Mouse (Mus musculus): ENCODE data around the gene Coro2a. TPM values are rescaled to one million over a fixed set of nuclear protein-coding genes. Genes with fewer than 3 reads are reported as not detected.
"Not testable (repeated sequence)": the region's sequence is repeated elsewhere in the genome, so short reads cannot be mapped to it uniquely, and the experiment has no call there.

The Coro2a gene
- 10 to 100 TPM; 23.5 to 26.2 TPM for total RNA-seq (2021)
- long read RNA-seq, experiment 1, full-length matches to known transcripts: 12 of 22 reads
- long read RNA-seq, experiment 1, partial matches to known transcripts: 4 of 22 reads
- long read RNA-seq, experiment 1, other reads (novel, unspliced or antisense): 6 of 22 reads
- long read RNA-seq, experiment 2, partial matches to known transcripts: 3 of 9 reads
- long read RNA-seq, experiment 2, other reads (novel, unspliced or antisense): 6 of 9 reads

DNA sequence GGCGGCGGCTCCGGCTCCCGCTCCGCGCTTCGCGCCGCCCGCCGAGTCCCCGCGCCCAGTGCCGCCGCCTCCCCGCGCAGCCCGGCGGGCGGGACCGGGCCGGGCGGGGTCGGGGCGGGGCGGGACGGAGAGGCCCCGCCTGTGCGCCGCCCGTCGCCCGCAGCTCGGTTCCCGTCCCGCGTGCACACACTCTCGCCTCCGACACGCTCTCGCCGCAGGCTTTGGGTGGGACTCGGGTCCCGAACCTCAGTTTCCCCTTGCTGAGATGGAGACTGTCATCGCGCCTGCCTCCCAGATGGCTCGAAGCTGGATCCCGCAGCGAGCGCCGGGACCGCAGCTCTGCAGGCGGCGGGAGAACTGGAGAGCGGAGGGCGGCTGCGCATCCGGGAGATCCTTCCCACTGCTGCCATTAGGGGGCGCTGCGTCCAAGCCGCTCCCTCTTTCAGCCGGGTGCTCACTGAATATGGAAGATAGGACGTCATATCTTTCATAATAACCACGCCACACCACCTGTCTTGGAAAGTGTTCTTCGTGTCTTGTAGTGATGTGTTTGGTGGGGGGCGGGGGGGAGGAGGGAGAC is at the start of gene Coro2a:
Gene Coro2a (minus strand): TSS at position 359 of the 580 bp plus-strand sequence.
- peak; percentile 88 to 89 for DNase-seq (ENCODE audit: low spot score in 2 of 2)

DNA sequence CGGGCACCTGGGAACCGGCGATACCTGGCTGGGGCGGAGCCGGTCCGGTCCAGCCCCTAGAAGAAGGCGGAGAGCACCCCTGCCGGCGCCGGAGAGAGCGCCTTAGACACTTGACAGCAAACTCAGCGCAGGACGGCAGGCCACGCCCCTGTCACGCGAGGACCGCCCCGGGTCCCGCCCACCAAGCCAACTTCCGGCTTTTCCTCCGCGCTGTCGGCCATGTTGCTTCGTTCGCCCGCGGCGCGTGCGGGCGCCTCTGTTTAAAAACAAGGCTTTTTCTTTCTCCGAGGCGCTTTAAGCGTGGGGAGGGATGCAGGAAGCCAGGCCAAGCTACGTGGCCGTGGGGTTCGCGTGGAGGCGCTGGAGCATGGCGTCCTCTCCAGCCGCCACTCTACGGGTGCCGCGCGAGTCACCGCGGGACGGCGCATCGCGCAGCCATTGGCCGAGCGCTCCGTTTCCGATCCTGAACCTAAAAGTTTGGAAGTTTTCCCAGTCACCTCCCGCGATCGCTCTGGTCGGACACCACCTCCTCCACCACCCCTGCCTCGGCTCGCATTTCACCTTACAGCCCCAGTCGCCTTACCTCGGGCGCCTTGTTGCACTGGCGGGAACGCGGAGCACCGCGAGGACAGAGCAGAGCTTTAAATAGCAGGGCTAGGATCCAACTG is 48.2 kb upstream of the Coro2a start, which contains the start of gene Tbc1d2:
Gene Tbc1d2 (minus strand): TSS at position 124 of the 668 bp plus-strand sequence.
- DNase-seq (ENCODE audit: low spot score in 2 of 2): peak; percentile 92 to 95

DNA sequence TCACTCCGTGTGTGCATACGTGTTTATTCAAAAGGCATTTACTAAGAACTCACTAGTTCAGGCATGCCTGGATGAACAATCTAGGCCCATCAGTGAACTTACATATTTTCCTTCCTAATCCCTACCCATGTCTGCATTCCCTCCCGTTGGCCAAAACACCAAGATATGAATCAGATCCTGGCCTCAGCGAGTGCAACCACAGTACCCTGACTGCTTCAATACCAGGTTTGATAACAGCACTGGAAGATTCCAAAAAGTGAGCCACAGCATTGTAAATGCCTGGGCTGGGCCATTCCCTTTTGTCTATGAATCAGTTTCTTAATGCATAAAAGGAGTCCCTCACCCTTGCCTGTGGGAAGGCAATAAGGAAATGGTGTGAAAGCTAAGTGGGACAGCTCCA is 47.2 kb upstream of the Coro2a start:
- no peak for DNase-seq (ENCODE audit: low spot score in 2 of 2)

DNA sequence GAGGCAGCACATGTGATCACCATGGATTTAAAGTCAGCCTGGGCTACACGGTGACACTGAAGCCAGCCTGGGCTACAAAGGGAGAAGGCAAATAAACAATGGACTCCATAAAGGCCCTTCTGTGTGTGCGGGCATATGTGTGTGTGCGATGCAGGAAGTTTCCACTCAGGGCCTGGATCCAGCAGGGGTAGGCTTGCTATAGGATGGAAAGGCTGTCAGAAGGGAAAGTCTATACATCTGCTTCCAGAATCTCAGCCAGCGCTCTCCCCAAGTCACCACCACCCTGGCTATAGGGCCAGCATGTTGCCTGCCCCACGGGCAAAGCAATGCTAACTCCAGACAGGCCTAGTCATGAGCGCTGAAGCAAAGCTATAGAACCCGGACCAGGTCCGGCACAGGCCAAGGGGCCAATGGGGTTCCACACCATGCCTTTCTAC is 41.7 kb upstream of the Coro2a start:
- no peak for DNase-seq (ENCODE audit: low spot score in 2 of 2)

DNA sequence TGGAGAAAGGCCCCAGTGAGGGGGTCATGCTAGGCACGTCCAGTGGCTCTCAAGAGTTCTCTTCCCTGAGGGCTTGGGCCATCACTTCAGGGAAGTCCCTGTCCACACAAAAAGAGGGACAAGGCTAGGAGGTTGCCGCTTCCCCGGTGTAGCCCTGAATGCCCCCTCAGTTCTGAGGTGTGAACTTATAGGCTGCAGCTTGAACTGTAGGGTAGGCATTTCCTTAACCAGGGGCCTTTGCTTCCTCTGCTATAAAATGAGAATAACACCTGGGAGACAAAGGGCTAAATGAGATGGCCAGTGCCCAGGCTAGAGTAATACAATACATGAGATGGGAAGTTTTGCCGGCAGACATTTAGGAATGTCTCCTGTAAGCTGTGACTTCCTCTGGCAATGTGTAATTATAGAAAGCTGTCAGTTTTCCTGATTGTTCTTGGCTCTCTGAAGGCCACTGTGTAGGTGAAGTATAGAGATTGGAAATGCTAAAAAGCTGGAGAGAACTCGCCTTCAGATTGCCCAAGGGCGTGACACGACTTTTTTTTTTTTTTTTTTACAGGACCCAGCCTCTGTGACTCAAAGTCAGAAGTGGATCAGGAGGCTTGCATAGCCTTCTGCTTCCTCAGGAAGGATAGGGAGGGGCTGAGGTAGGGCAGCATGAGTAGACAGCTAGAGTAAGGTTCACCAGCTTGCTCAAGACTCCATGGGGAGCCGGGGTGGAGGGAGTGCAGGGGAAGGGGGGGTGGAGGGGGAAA is 41.1 kb upstream of the Coro2a start:
- DNase-seq (ENCODE audit: low spot score in 2 of 2): no peak

DNA sequence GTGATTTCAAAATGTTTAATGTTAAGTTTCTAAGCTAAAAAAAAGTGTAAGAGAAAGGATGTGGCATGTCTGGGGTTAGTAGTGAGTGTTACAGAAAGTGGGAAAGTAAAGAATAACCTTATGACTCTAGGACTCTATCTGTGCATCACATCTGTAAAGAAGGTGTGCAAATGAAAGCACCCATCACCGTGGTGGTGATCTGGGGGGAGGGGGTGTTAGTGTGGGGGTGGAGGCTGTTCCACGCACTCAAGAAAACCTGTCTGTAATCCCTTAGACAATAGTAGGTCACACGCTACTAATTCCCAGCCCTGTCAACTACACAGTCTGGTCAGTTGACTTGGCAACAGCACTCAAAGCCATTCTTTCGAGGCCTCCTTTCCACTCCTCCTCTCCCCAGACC is 39.3 kb upstream of the Coro2a start:
- no peak for DNase-seq (ENCODE audit: low spot score in 2 of 2)

DNA sequence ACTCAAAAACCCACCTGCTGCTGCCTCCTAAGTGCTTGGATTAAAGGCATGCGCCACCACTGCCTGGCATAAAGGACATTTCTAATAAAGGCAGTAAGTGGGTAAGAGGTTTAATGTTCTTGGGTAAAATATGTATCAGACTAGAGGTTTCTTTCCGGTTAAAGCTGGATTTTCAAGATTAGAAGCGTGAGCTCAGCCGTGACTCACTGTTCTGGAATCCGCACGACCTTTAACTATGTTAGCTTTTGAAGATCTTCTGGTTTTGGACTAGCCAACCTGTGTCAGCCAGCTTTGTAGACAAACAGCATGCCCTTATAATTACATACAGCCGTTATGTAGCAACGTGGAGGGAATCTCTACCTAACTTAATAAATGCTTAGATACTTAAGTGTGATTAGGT is 37.9 kb upstream of the Coro2a start:
- no peak for DNase-seq (ENCODE audit: low spot score in 2 of 2)

DNA sequence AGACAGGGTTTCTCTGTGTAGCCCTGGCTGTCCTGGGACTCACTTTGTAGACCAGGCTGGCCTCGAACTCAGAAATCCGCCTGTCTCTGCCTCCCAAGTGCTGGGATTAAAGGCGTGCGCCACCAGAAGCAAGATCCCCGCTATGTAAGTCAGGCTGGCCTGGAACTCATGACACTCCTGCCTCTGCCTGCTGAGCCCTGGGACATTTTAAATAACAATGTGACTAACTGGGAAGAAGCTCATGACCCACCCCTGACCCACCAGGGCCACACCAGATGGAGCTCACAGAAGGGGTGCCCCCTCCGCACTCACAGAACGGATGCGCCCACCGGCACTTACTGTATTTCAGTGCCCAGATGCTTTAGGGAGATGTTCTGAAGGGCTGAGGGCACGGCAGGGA is 35.2 kb upstream of the Coro2a start:
- not testable (repeated sequence) for DNase-seq (ENCODE audit: low spot score in 2 of 2)

DNA sequence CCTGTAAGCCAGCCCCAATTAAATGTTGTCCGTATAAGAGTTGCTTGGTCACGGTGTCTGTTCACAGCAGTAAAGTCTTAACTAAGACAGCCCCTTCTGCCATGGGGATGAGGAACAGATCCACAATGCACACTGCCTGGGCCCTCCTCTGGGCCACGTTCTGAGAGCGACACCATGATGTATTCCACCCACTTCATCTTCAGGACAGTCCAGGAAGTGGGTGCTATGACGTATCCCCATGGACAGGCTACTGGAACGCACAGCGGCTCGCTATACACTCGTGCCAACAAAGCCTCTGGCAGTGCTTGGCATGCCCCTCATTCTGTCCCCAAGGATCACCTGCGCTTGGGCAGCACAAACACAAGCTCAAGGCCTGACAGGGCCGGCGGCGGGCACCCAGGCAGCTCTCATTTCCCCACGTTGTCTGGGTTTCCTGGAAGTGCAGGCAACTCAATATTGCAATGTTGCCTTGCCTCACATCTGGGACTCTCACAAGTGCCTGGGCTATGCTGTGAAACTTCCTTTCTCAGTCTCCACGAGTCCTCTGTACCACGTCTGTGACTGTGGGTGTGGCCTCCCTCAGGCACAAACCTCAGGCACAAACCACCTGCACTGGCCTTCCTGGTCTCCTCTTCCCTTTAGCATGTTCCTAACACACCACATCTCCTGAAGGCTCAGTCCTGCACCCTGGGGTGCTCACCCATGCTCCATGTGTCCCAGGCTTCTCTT is 33.9 kb upstream of the Coro2a start:
- no peak for DNase-seq (ENCODE audit: low spot score in 2 of 2)

DNA sequence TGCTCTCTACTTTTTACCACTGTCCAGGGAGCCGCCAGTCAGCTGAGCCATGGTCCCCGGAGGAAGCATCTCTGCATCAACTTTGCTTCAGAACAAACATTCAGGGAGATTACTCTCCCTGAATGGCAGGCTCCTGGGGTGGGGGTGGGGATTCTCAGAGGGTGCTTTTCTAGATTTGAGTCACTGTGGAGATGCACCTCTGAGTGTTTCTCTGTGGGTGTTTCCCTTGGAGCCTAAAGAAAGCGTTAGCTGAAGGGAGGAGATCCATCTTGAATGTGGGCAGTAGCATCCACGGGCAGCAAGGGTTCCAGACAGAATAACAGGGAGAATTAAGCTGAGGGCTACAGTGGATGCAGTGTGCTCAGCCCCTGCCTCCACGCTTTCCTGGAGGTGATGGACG is 32.9 kb upstream of the Coro2a start:
- no peak for DNase-seq (ENCODE audit: low spot score in 2 of 2)

DNA sequence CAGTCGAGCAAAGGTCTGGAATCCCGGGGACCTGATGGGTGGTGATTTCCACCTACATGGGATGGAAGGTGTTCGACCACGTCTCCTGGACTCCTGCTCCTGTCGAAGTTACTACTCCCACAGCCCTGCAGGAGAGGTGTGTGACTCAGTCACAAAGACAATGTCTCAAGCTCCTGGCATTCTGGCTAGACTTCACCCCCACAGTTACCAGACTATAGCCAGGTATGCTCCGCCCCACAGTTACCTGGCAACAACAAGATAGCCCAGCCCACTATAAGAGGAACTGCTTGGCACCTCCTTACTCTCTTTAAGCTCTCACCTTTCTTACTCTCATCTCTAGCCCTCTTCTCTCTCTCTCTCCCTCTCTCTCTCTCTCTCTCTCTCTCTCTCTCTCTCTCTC is 31.6 kb upstream of the Coro2a start:
- not testable (repeated sequence) for DNase-seq (ENCODE audit: low spot score in 2 of 2)

DNA sequence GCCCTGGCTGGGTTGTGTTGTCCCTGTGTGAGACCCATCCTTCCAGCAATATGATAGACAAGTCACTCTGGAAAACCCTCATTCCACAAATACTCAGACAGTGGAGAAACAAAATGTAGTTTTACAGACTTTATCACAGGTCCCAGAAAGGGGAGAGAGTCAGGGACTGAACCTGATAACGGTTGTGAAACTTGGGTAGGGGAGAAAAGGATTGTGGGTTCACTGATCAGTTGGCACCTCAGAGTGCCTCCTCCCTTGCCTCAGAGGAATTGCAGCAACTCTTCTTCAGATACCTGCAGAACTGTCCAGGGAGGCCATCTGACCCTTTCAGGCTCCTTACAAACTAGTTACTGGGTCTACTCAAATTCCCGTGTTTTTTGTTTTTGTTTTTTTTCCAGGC is 30.5 kb upstream of the Coro2a start:
- DNase-seq (ENCODE audit: low spot score in 2 of 2): no peak

DNA sequence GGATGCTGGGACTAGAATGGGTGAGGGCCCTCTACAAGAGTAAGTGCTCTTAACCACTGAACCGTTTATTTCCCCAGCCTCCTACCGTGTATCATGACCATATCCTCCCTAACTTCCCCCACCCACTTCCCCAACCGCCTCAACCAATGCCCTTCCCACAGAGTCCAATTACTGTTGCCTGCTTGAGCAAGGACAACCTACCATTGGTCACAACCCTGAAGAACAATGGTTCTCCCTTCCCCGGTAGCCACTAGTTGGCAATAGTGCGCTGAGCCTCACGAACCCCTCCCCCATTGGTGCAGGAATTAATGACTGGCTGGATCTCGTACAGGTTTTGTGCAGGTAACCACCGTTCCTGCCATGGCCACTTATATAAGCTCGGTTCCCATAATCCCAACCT is 28.4 kb upstream of the Coro2a start:
- DNase-seq (ENCODE audit: low spot score in 2 of 2): no peak

DNA sequence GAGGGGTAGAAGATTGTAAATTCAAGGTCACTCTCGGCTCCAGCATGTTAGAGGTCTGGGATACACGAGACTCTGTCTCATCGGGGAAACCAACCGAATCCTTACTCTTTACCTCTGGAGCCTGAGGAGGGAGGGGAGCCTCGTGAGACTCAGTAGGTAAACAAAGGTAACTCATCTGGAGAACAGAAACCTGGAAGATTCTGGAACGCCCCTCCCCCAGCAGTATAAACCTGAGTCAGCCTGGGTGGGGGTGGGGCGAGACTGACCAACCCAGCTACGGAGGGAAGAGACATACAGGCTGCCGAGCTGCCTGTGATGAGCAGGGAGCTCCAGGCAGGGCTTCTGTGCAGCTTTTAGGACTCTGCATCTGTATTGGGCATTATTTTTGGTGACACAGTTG is 26.9 kb upstream of the Coro2a start:
- no peak for DNase-seq (ENCODE audit: low spot score in 2 of 2)

DNA sequence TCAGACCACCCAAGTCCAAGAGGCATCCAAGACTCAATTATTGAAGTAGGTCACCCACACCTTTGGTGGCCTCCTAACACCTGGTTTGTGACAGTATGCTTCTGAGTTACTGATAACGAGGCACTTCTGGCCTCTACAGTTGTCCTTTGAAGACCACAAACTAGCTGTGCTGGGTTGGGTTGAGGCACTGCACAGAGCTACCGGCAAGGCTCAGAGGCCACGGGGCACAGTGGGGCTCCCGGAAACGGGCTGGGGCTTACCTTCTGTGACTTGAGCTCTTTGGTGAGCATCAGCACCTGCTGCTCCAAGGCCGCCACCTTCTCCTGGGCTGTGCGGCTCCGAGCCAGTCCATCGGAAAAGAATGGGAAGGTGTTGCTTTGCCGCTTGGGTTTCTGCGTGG is 26.1 kb upstream of the Coro2a start:
- DNase-seq (ENCODE audit: low spot score in 2 of 2): no peak

DNA sequence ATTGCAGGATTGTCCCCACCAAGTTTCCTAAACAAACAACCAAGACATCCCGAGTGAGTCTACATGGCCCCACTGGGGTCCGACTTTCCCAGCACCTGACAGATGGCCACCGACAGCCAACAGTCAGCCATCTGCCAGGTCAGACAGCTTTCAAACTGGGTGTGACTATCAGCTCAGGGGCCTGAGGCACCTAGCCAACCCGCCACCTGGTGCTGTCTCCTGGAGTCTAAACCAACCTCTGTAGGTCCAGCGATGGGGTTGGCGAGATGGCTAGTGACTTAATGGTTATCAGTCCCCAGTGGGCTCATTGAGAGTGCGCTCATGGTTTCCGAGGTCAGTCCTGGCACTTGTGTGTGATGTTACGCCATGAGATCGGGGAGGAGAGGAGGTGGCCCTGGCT is 23.1 kb upstream of the Coro2a start:
- no peak for DNase-seq (ENCODE audit: low spot score in 2 of 2)

DNA sequence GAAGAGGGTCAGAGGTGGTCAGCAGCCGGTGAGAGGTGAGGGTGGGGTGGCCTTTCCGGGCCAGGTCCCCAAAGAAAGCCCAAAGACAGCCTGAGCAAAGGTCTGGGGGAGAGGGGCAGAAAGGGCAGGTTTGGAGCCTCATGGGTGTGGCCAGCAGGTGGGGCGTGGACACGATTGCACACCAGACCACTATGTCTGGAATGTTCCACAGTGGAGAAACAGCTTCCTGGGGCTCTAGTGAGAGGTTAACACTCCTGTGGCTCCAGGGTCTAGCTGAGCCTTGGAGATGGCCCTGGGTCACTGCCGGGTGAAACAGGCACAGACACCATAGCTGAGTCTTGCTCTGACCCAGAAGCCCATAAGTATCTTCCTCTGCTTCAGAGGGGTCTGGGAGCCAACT is 21.0 kb upstream of the Coro2a start:
- no peak for DNase-seq (ENCODE audit: low spot score in 2 of 2)

DNA sequence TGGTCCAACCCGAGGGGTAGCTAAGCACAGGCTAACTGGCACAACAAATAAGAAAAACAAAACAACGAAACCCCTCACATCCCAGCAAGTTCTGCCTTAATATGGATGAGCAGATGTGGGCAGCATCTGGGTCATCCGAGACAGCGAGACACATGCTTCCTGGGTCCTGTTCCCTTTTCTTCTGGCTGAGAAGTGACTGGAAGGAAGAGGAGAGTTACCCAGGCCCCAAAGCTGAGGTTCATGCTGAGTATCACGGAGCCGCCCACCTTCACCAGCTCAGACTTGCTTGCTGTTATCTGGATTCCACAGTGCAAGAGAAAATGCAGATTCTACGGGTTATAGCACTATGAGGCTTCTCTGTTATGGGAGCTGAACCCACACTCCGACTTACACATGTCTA is 18.9 kb upstream of the Coro2a start:
- no peak for DNase-seq (ENCODE audit: low spot score in 2 of 2)

DNA sequence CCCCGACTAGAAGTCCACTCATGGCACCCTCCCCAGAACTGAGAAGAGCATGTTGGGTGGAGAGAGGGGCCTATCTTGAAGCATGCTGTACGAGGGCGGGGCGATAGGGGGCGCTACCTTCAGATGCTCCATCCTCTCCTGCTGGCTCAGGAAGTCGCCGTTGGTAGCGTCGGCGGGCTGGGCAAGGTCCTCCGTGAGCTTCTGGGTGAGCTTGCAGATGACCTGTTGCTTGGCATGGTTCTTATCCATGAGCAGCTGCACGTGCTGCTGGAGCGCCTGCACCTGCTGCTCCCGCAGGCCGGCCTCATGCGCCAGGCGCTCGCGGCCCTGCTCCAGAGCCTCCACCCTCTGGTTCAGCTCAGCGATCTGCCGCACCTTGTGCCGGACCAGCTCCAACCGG is 18.3 kb upstream of the Coro2a start:
- no peak for DNase-seq (ENCODE audit: low spot score in 2 of 2)

DNA sequence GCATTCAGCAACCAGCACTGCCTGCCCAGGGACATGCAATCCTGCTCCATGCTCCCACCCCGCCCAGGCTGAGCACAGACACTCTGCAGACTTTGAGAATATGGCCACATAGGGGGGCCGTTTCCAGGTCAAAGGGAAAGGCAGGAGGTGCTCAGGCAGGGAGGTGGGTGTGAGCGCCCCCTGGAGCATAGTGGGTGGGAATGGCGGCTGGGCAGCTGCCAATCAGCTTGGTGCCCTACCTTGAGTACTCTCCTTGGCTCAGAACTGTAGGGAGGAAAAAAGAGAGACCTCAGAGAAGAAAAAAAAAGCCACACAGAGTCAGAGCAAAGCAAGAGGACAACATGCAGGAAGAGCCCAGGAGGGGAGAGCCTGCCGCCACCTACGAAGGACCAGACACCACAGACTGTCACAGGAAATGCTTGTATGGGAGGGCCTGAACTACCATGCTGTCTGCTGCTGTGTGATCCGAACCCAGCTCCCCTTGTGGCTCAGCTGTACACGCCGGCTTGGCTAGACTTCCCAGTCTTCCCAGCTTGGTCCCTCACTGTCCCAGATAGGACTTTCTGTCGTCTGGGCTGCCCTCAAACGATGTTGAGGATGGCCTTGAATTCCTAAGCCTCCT is 16.3 kb upstream of the Coro2a start:
- no peak for DNase-seq (ENCODE audit: low spot score in 2 of 2)

DNA sequence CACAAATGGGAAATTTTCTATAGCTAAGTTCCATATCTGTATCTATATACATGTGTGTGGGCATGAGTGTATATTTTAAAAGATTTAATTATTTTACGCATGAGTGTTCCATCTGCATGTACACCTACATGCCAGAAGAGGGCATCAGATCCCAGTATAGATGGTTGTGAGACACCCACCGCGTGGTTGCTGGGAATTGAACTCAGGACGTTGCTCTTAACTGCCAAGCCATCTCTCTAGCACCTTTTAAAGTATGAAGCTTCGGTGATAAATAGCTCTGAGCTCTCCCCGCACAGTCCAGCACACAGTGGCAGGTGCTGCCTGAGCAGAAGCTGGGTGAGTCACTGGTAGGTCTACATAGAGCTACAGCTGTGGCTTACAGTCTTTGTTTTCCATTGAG is 15.4 kb upstream of the Coro2a start:
- DNase-seq (ENCODE audit: low spot score in 2 of 2): no peak

Data from left cerebral cortex, adult 18-20 months (tissue).